Mouse (Mus musculus): ENCODE results near the gene Pdp2. TPM values are rescaled to one million over a fixed set of nuclear protein-coding genes. Genes with fewer than 3 reads are reported as not detected.
A peak's percentile ranks its signal among the peaks of the same experiment; 100 is the strongest.

The Pdp2 gene
- polyA plus RNA-seq (2014; fragmentation: Nextera tagmentation; extraction: Ambion mirVana) = 11.9 and 14.2 TPM in 2 replicates

GRCm38 (mm10) chr8:104591133-104591834 is at the start of gene Pdp2:
Gene Pdp2 (plus strand): TSS chr8:104591451.
- peak; percentile 99 for ATAC-seq
- no peaks in the 10 kb centered on the region for H3K9me3 ChIP-seq (replicated peaks; ENCODE audit: control insufficient read depth, low read length)
- WGBS = under 1% methylated on average over 44 of the region's 44 CpGs

GRCm38 (mm10) chr8:104541515-104541880 is 49.8 kb upstream of the Pdp2 start:
- no peak for ATAC-seq
- Histone ChIP-seq H3K27me3 (replicated peaks; ENCODE audit: control insufficient read depth, insufficient read depth, low read length) (peaks cover 31% of the 10 kb centered on the region), H3K4me1 (ENCODE audit: control insufficient read depth, insufficient read depth, low read length) (0 out of 2 replicates have a peak, but pooled peaks cover 3% of the 10 kb centered on the region), H3K9me3 (replicated peaks; ENCODE audit: control insufficient read depth, low read length) (no peaks in the 10 kb centered on the region), H3K36me3 (ENCODE audit: control insufficient read depth, insufficient read depth, low read length) (no peaks in the 10 kb centered on the region), H3K4me3 (ENCODE audit: low read depth, low read length) (peak overlapping the region; percentile 43), H3K27ac (ENCODE audit: low read depth, low read length) (no peak overlapping the region), H3K4me2 (ENCODE audit: low read length) (peak overlapping the region; percentile 97), H3K9ac (ENCODE audit: low read length) (no peak overlapping the region)
- 14% methylated on average over 8 of the region's 8 CpGs for WGBS
- DNase-seq (ENCODE audit: low spot score) = no peak

More at GRCm38 (mm10) chr8:104591133-104591834, at the start of gene Pdp2:
- H3K27ac ChIP-seq (ENCODE audit: low read depth, low read length) = peak within 1 kb of the TSS; percentile 79
- peak within 1 kb of the TSS; percentile 79 for H3K4me2 ChIP-seq (ENCODE audit: low read length)
- H3K9ac ChIP-seq (ENCODE audit: low read length) = peak within 1 kb of the TSS; percentile 76
- H3K36me3 ChIP-seq (ENCODE audit: control insufficient read depth, insufficient read depth, low read length) = peaks cover 28% of the 10 kb centered on the region
- H3K4me1 ChIP-seq (ENCODE audit: control insufficient read depth, insufficient read depth, low read length) = peaks cover 9% of the 10 kb centered on the region
- H3K27me3 ChIP-seq (replicated peaks; ENCODE audit: control insufficient read depth, insufficient read depth, low read length) = no peaks in the 10 kb centered on the region
- H3K4me3 ChIP-seq (ENCODE audit: low read depth, low read length) = peak within 1 kb of the TSS; percentile 73
- DNase-seq (ENCODE audit: low spot score) = peak; percentile 96

GRCm38 (mm10) chr8:104542160-104542559 is 49.1 kb upstream of the Pdp2 start:
- ATAC-seq = no peak
- no peaks in the 10 kb centered on the region for H3K36me3 ChIP-seq (ENCODE audit: control insufficient read depth, insufficient read depth, low read length)
- H3K9ac ChIP-seq (ENCODE audit: low read length) = no peak overlapping the region
- no peak overlapping the region for H3K27ac ChIP-seq (ENCODE audit: low read depth, low read length)
- H3K4me3 ChIP-seq (ENCODE audit: low read depth, low read length) = no peak overlapping the region
- H3K27me3 ChIP-seq (replicated peaks; ENCODE audit: control insufficient read depth, insufficient read depth, low read length) = peaks cover 31% of the 10 kb centered on the region
- no peaks in the 10 kb centered on the region for H3K9me3 ChIP-seq (replicated peaks; ENCODE audit: control insufficient read depth, low read length)
- no peak for DNase-seq (ENCODE audit: low spot score)
- H3K4me1 ChIP-seq (ENCODE audit: control insufficient read depth, insufficient read depth, low read length) = 0 out of 2 replicates have a peak, but pooled peaks cover 3% of the 10 kb centered on the region
- WGBS = 3% methylated on average over 11 of the region's 11 CpGs
- H3K4me2 ChIP-seq (ENCODE audit: low read length) = no peak overlapping the region

GRCm38 (mm10) chr8:104543440-104544045 is 47.7 kb upstream of the Pdp2 start:
- H3K9ac ChIP-seq (ENCODE audit: low read length) = no peak overlapping the region
- 0 out of 2 replicates have a peak, but pooled peaks cover 3% of the 10 kb centered on the region for H3K4me1 ChIP-seq (ENCODE audit: control insufficient read depth, insufficient read depth, low read length)
- 83% methylated on average over 8 of the region's 8 CpGs for WGBS
- H3K27me3 ChIP-seq (replicated peaks; ENCODE audit: control insufficient read depth, insufficient read depth, low read length) = peaks cover 31% of the 10 kb centered on the region
- DNase-seq (ENCODE audit: low spot score) (no peak), ATAC-seq (no peak)
- no peak overlapping the region for H3K27ac ChIP-seq (ENCODE audit: low read depth, low read length)
- H3K4me2 ChIP-seq (ENCODE audit: low read length) = no peak overlapping the region
- no peaks in the 10 kb centered on the region for H3K36me3 ChIP-seq (ENCODE audit: control insufficient read depth, insufficient read depth, low read length)
- no peak overlapping the region for H3K4me3 ChIP-seq (ENCODE audit: low read depth, low read length)
- no peaks in the 10 kb centered on the region for H3K9me3 ChIP-seq (replicated peaks; ENCODE audit: control insufficient read depth, low read length)

GRCm38 (mm10) chr8:104555191-104555590 is 36.1 kb upstream of the Pdp2 start:
- Histone ChIP-seq H3K27me3 (replicated peaks; ENCODE audit: control insufficient read depth, insufficient read depth, low read length) (no peaks in the 10 kb centered on the region), H3K27ac (ENCODE audit: low read depth, low read length) (no peak overlapping the region), H3K36me3 (ENCODE audit: control insufficient read depth, insufficient read depth, low read length) (no peaks in the 10 kb centered on the region), H3K4me3 (ENCODE audit: low read depth, low read length) (no peak overlapping the region), H3K4me1 (ENCODE audit: control insufficient read depth, insufficient read depth, low read length) (no peaks in the 10 kb centered on the region), H3K4me2 (ENCODE audit: low read length) (no peak overlapping the region), H3K9ac (ENCODE audit: low read length) (no peak overlapping the region), H3K9me3 (replicated peaks; ENCODE audit: control insufficient read depth, low read length) (no peaks in the 10 kb centered on the region)
- no peak for DNase-seq (ENCODE audit: low spot score)
- no peak for ATAC-seq
- 89% methylated on average over 4 of the region's 4 CpGs for WGBS

- no peaks in the 10 kb centered on the region for H3K36me3 ChIP-seq (ENCODE audit: control insufficient read depth, insufficient read depth, low read length)
- WGBS = 88% methylated on average over 7 of the region's 7 CpGs
- no peaks in the 10 kb centered on the region for H3K27me3 ChIP-seq (replicated peaks; ENCODE audit: control insufficient read depth, insufficient read depth, low read length)
Measured at GRCm38 (mm10) chr8:104557226-104557625, 34.0 kb upstream of the Pdp2 start.

GRCm38 (mm10) chr8:104560731-104561130 is 30.5 kb upstream of the Pdp2 start:
- no peaks in the 10 kb centered on the region for H3K27me3 ChIP-seq (replicated peaks; ENCODE audit: control insufficient read depth, insufficient read depth, low read length)
- H3K36me3 ChIP-seq (ENCODE audit: control insufficient read depth, insufficient read depth, low read length) = no peaks in the 10 kb centered on the region
- no peak overlapping the region for H3K27ac ChIP-seq (ENCODE audit: low read depth, low read length)
- no peak overlapping the region for H3K4me2 ChIP-seq (ENCODE audit: low read length)
- no peak for ATAC-seq
- no peak overlapping the region for H3K4me3 ChIP-seq (ENCODE audit: low read depth, low read length)
- H3K4me1 ChIP-seq (ENCODE audit: control insufficient read depth, insufficient read depth, low read length) = no peaks in the 10 kb centered on the region
- no peak for DNase-seq (ENCODE audit: low spot score)
- H3K9me3 ChIP-seq (replicated peaks; ENCODE audit: control insufficient read depth, low read length) = no peaks in the 10 kb centered on the region
- no peak overlapping the region for H3K9ac ChIP-seq (ENCODE audit: low read length)

More at GRCm38 (mm10) chr8:104557226-104557625, 34.0 kb upstream of the Pdp2 start:
- no peaks in the 10 kb centered on the region for H3K9me3 ChIP-seq (replicated peaks; ENCODE audit: control insufficient read depth, low read length)
- no peak overlapping the region for H3K27ac ChIP-seq (ENCODE audit: low read depth, low read length)
- no peak overlapping the region for H3K9ac ChIP-seq (ENCODE audit: low read length)
- ATAC-seq (no peak), DNase-seq (ENCODE audit: low spot score) (no peak)
- H3K4me3 ChIP-seq (ENCODE audit: low read depth, low read length) = no peak overlapping the region
- H3K4me1 ChIP-seq (ENCODE audit: control insufficient read depth, insufficient read depth, low read length) = no peaks in the 10 kb centered on the region
- no peak overlapping the region for H3K4me2 ChIP-seq (ENCODE audit: low read length)

- WGBS = 16% methylated on average over 22 of the region's 22 CpGs
- Histone ChIP-seq H3K4me3 (ENCODE audit: low read depth, low read length) (no peak overlapping the region), H3K4me2 (ENCODE audit: low read length) (no peak overlapping the region), H3K4me1 (ENCODE audit: control insufficient read depth, insufficient read depth, low read length) (no peaks in the 10 kb centered on the region), H3K27me3 (replicated peaks; ENCODE audit: control insufficient read depth, insufficient read depth, low read length) (no peaks in the 10 kb centered on the region), H3K27ac (ENCODE audit: low read depth, low read length) (no peak overlapping the region), H3K9ac (ENCODE audit: low read length) (no peak overlapping the region), H3K9me3 (replicated peaks; ENCODE audit: control insufficient read depth, low read length) (no peaks in the 10 kb centered on the region), H3K36me3 (ENCODE audit: control insufficient read depth, insufficient read depth, low read length) (no peaks in the 10 kb centered on the region)
- ATAC-seq = peak; percentile 91
- DNase-seq (ENCODE audit: low spot score) = peak; percentile 90
Measured at GRCm38 (mm10) chr8:104564633-104565456, 26.4 kb upstream of the Pdp2 start.
